Mouse (Mus musculus) CH12.LX (cell line): ENCODE measurements around the gene Nr4a3. TPM values are rescaled to one million over a fixed set of nuclear protein-coding genes. Genes with fewer than 3 reads are reported as not detected.

Experiments used
- DNase-seq: peaks from one replicate; pipeline ENCODE4 v3.0.0-alpha.2; 2013; ENCODE audit errors: extremely low read depth
- H3K27ac ChIP-seq: 2 replicates; pipeline ENCODE4 v1.5.1; 2012; ENCODE audit warnings: low read depth, mild to moderate bottlenecking, control low read depth, moderate library complexity; ENCODE audit not compliant: insufficient read depth
- H3K27me3 ChIP-seq: replicated peaks from 2 replicates; pipeline ENCODE3; 2012; ENCODE audit warnings: inconsistent platforms
- H3K36me3 ChIP-seq, 2 experiments: replicated peaks in 1 of 2; 2 replicates each; pipeline versions ENCODE3 to v1.6.1; 2012; ENCODE audit warnings: inconsistent platforms in 1 of 2, low read length in 1 of 2, mild to moderate bottlenecking in 1 of 2, mixed read lengths in 1 of 2, moderate library complexity in 1 of 2; ENCODE audit not compliant: control insufficient read depth in 1 of 2, insufficient read depth in 1 of 2
- H3K4me1 ChIP-seq, 2 experiments: 2 replicates each; pipeline ENCODE4 v1.6.1; 2012; ENCODE audit warnings: inconsistent platforms in 1 of 2, moderate library complexity in 1 of 2; ENCODE audit not compliant: insufficient read depth in 2 of 2, control insufficient read depth in 1 of 2
- H3K4me2 ChIP-seq: 2 replicates; pipeline ENCODE4 v1.6.1; 2012; ENCODE audit warnings: low read depth, mild to moderate bottlenecking, control low read depth; ENCODE audit not compliant: poor library complexity, insufficient read depth, severe bottlenecking
- H3K4me3 ChIP-seq, 3 experiments: fragments of 150-350 bp in 1 of 3; sonication (generic) in 1 of 3; replicated peaks in 1 of 3; 2 replicates each; pipeline versions ENCODE3 to v1.5.1; 2011 to 2012; ENCODE audit warnings: low read depth in 2 of 3, low read length in 2 of 3, mild to moderate bottlenecking in 2 of 3, moderate library complexity in 2 of 3, control low read depth in 1 of 3, improper control_type of control experiment in 1 of 3, inconsistent platforms in 1 of 3, mixed read lengths in 1 of 3; ENCODE audit not compliant: poor library complexity in 1 of 3
- H3K79me2 ChIP-seq: replicated peaks from 2 replicates; pipeline ENCODE4 v1.6.1; 2012; ENCODE audit warnings: mild to moderate bottlenecking, moderate library complexity; ENCODE audit not compliant: control insufficient read depth, poor library complexity, insufficient read depth, severe bottlenecking; ENCODE audit errors: extremely low read depth
- H3K9ac ChIP-seq: 2 replicates; pipeline ENCODE4 v1.6.1; 2012; ENCODE audit warnings: low read depth, mild to moderate bottlenecking, control low read depth, moderate library complexity; ENCODE audit not compliant: insufficient read depth
- H3K9me3 ChIP-seq: replicated peaks from 2 replicates; pipeline ENCODE3; 2012; ENCODE audit warnings: low read length, inconsistent platforms, mixed read lengths
- BHLHE40 ChIP-seq: IDR thresholded peaks from 2 replicates; pipeline ENCODE4 v1.6.1; 2011; ENCODE audit warnings: mild to moderate bottlenecking, low read depth, low read length, improper control_type of control experiment
- CHD2 ChIP-seq: IDR thresholded peaks from 2 replicates; pipeline ENCODE4 v1.6.1; 2011; ENCODE audit warnings: low read length, improper control_type of control experiment
- CTCF ChIP-seq, 2 experiments: IDR thresholded peaks in 1 of 2; conservative IDR thresholded peaks in 1 of 2; 2 replicates each; pipeline ENCODE4 v1.5.1; 2011 to 2012; ENCODE audit warnings: low read depth in 2 of 2, low read length in 2 of 2, improper control_type of control experiment in 1 of 2, inconsistent platforms in 1 of 2, mild to moderate bottlenecking in 1 of 2, moderate library complexity in 1 of 2
- E2F4 ChIP-seq: IDR thresholded peaks from 2 replicates; pipeline ENCODE4 v1.6.1; 2011; ENCODE audit warnings: low read depth, low read length, improper control_type of control experiment; ENCODE audit not compliant: insufficient replicate concordance
- ELF1 ChIP-seq: IDR thresholded peaks from 2 replicates; pipeline ENCODE4 v1.6.1; 2014; ENCODE audit warnings: low read depth, mild to moderate bottlenecking, inconsistent platforms, low read length, improper control_type of control experiment
- EP300 ChIP-seq: IDR thresholded peaks from 2 replicates; pipeline ENCODE4 v1.6.1; 2011; ENCODE audit warnings: low read length, improper control_type of control experiment
- ETS1 ChIP-seq: conservative IDR thresholded peaks from 2 replicates; pipeline ENCODE4 v1.6.1; 2012; ENCODE audit warnings: low read depth, mild to moderate bottlenecking, inconsistent platforms, low read length, improper control_type of control experiment, moderate library complexity
- GABPA ChIP-seq: IDR thresholded peaks from 2 replicates; pipeline ENCODE4 v1.6.1; 2012; ENCODE audit warnings: low read depth, low read length, improper control_type of control experiment, inconsistent platforms; ENCODE audit not compliant: insufficient replicate concordance
- HCFC1 ChIP-seq: IDR thresholded peaks from 2 replicates; pipeline ENCODE4 v1.6.1; 2012; ENCODE audit warnings: low read depth, mild to moderate bottlenecking, inconsistent platforms, low read length, improper control_type of control experiment
- IRF4 ChIP-seq: IDR thresholded peaks from 2 replicates; pipeline ENCODE4 v1.6.1; 2014; ENCODE audit warnings: low read depth, mild to moderate bottlenecking, inconsistent platforms, low read length, improper control_type of control experiment
- KAT2A ChIP-seq: IDR thresholded peaks from 2 replicates; pipeline ENCODE4 v1.6.1; 2012; ENCODE audit warnings: low read length, improper control_type of control experiment, inconsistent platforms; ENCODE audit not compliant: insufficient replicate concordance
- MAZ ChIP-seq: IDR thresholded peaks from 2 replicates; pipeline ENCODE4 v1.6.1; 2012; ENCODE audit warnings: low read depth, mild to moderate bottlenecking, inconsistent platforms, low read length, improper control_type of control experiment, moderate library complexity
- MXI1 ChIP-seq: IDR thresholded peaks from 2 replicates; pipeline ENCODE4 v1.6.1; 2011; ENCODE audit warnings: mild to moderate bottlenecking, low read depth, low read length, improper control_type of control experiment
- NELFE ChIP-seq: IDR thresholded peaks from 2 replicates; pipeline ENCODE4 v1.6.1; 2011; ENCODE audit warnings: low read depth, low read length, improper control_type of control experiment
- PAX5 ChIP-seq: IDR thresholded peaks from 2 replicates; pipeline ENCODE4 v1.6.1; 2012; ENCODE audit warnings: low read length, inconsistent platforms, mixed read lengths
- POLR2AphosphoS2 ChIP-seq: IDR thresholded peaks from 2 replicates; pipeline ENCODE4 v1.6.1; 2011; ENCODE audit warnings: low read depth, low read length, improper control_type of control experiment
- RAD21 ChIP-seq: IDR thresholded peaks from 2 replicates; pipeline ENCODE4 v1.6.1; 2011; ENCODE audit warnings: low read depth, mild to moderate bottlenecking, low read length, improper control_type of control experiment, moderate library complexity
- RCOR1 ChIP-seq: conservative IDR thresholded peaks from 2 replicates; pipeline ENCODE4 v1.6.1; 2012; ENCODE audit warnings: low read depth, mild to moderate bottlenecking, inconsistent platforms, low read length, improper control_type of control experiment
- SIN3A ChIP-seq: IDR thresholded peaks from 2 replicates; pipeline ENCODE4 v1.6.1; 2012; ENCODE audit warnings: low read length, improper control_type of control experiment, inconsistent platforms
- SMC3 ChIP-seq: IDR thresholded peaks from 2 replicates; pipeline ENCODE4 v1.6.1; 2011; ENCODE audit warnings: low read depth, low read length, improper control_type of control experiment
- TBP ChIP-seq: conservative IDR thresholded peaks from 2 replicates; pipeline ENCODE4 v1.6.1; 2011; ENCODE audit warnings: low read depth, low read length, improper control_type of control experiment
- UBTF ChIP-seq: IDR thresholded peaks from 2 replicates; pipeline ENCODE4 v1.6.1; 2012; ENCODE audit warnings: low read depth, mild to moderate bottlenecking, inconsistent platforms, low read length, improper control_type of control experiment, moderate library complexity
- USF1 ChIP-seq: IDR thresholded peaks from 2 replicates; pipeline ENCODE4 v1.6.1; 2014; ENCODE audit warnings: low read depth, mild to moderate bottlenecking, inconsistent platforms, low read length, improper control_type of control experiment
- USF2 ChIP-seq: conservative IDR thresholded peaks from 2 replicates; pipeline ENCODE4 v1.6.1; 2011; ENCODE audit warnings: low read depth, low read length, improper control_type of control experiment
- ZC3H11A ChIP-seq: IDR thresholded peaks from 2 replicates; pipeline ENCODE4 v1.6.1; 2012; ENCODE audit warnings: low read depth, mild to moderate bottlenecking, inconsistent platforms, low read length, improper control_type of control experiment
- ZKSCAN1 ChIP-seq: IDR thresholded peaks from 2 replicates; pipeline ENCODE4 v1.6.1; 2012; ENCODE audit warnings: low read depth, inconsistent platforms, low read length, improper control_type of control experiment, borderline replicate concordance
- ZMIZ1 ChIP-seq: IDR thresholded peaks from 2 replicates; pipeline ENCODE4 v1.6.1; 2012; ENCODE audit warnings: low read depth, mild to moderate bottlenecking, inconsistent platforms, low read length, improper control_type of control experiment
- ZNF384 ChIP-seq: IDR thresholded peaks from 2 replicates; pipeline ENCODE4 v1.6.1; 2012; ENCODE audit warnings: low read depth, low read length, improper control_type of control experiment, inconsistent platforms
- dilution Hi-C: fragments of 300-500 bp; cut with MboI; formaldehyde crosslinking; loops from 2 replicates; pipeline ENCODE4 v1.14.3; 2020; ENCODE audit warnings: low sequenced_read_pairs; ENCODE audit not compliant: extremely low pct_unique_long_range_greater_than_20kb, extremely low pct_ligation_motif_present
- in situ Hi-C: fragments of 300-500 bp; cut with MboI; formaldehyde crosslinking; loops from 3 replicates; pipeline ENCODE4 v1.14.3; 2019; ENCODE audit warnings: low sequenced_read_pairs, low pct_ligation_motif_present, low pct_unique_long_range_greater_than_20kb, mixed read lengths
- polyA plus RNA-seq: library from polyadenylated mRNA; unstranded; fragments of >175 nt; gene quantifications from 2 replicates; pipeline ENCODE4 v1.2.1, GENCODE M21; 2012; ENCODE audit warnings: low read depth; ENCODE audit not compliant: insufficient read length
- total RNA-seq, 2 experiments: library from RNA; depleted of rRNA; stranded (reverse); fragments of 300-350 nt in 1 of 2; fragments of >200 nt in 1 of 2; gene quantifications; 2 replicates each; pipeline ENCODE4 v1.2.3; 2012 to 2014

The Nr4a3 gene
- total and polyA plus RNA-seq, 3 experiments: 0.04 to 0.32 (median 0.21) TPM

GRCm38 (mm10) chr4:48045721-48046460 lies 938 bp downstream of the Nr4a3 start:
- peak; percentile 55 for DNase-seq
- H3K79me2 ChIP-seq: no peaks in the 10 kb centered on the region
- no peak for TF ChIP-seq ZC3H11A
- TF ChIP-seq EP300: no peak
- no peak for TF ChIP-seq HCFC1
- 0 out of 2 replicates have a peak, but pooled peaks have one; percentile 19 for TF ChIP-seq UBTF
- TF ChIP-seq, all 38 proteins: peak for 1
- H3K4me1 ChIP-seq: peaks cover 0 to 24% of the 10 kb centered on the region in 2 experiments; a peak in 2 of 4 replicates
- dilution Hi-C loops (no loop called here), in situ Hi-C loops (no loop called here)
- peaks cover 60% of the 10 kb centered on the region for H3K27me3 ChIP-seq
- H3K4me3 ChIP-seq: peak overlapping the region in 2 of 3 experiments; percentile 56 to 73
- H3K9me3 ChIP-seq: no peaks in the 10 kb centered on the region
- H3K27ac ChIP-seq: no peak overlapping the region
- H3K9ac ChIP-seq: no peak overlapping the region
- H3K4me2 ChIP-seq: peak overlapping the region; percentile 86
- H3K36me3 ChIP-seq: no peaks in the 10 kb centered on the region

- H3K9ac ChIP-seq: no peak overlapping the region
These were observed 1.5 kb downstream of the Nr4a3 start for GRCm38 (mm10) chr4:48046461-48046901.

GRCm38 (mm10) chr4:48047136-48047765 lies 2.3 kb downstream of the Nr4a3 start:
- DNase-seq: no peak
- TF ChIP-seq CTCF (conservative IDR thresholded peaks at IDR 0.05 in 1 of 2, IDR thresholded peaks at IDR 0.05 in 1 of 2; ENCODE audit: low read depth in 2 of 2, low read length in 2 of 2): no peak
- no peak for TF ChIP-seq TBP
- TF ChIP-seq ZC3H11A: no peak
- no peak for TF ChIP-seq ZNF384
- no peak for TF ChIP-seq IRF4
- no peak for TF ChIP-seq USF2
- no peak for TF ChIP-seq HCFC1
- no peak for TF ChIP-seq RAD21
- TF ChIP-seq ZMIZ1: no peak
- TF ChIP-seq USF1: no peak
- no peak for TF ChIP-seq SIN3A
- TF ChIP-seq MAZ: no peak
- no peak for TF ChIP-seq E2F4
- no peak for TF ChIP-seq MXI1
- no peak for TF ChIP-seq KAT2A
- no peak for TF ChIP-seq ZKSCAN1
- H3K4me1 ChIP-seq: peaks cover 0 to 21% of the 10 kb centered on the region in 2 experiments; a peak in 2 of 4 replicates
- no peaks in the 10 kb centered on the region for H3K36me3 ChIP-seq
- no peak overlapping the region for H3K27ac ChIP-seq
- peak overlapping the region in 2 of 3 experiments; percentile 25 to 35 for H3K4me3 ChIP-seq
- dilution Hi-C loops (no loop called here), in situ Hi-C loops (no loop called here)
- H3K4me2 ChIP-seq: peak overlapping the region; percentile 86
- no peaks in the 10 kb centered on the region for H3K79me2 ChIP-seq
- no peaks in the 10 kb centered on the region for H3K9me3 ChIP-seq
- peaks cover 59% of the 10 kb centered on the region for H3K27me3 ChIP-seq
- no peak overlapping the region for H3K9ac ChIP-seq

More at GRCm38 (mm10) chr4:48046461-48046901, 1.5 kb downstream of the Nr4a3 start:
- Histone ChIP-seq H3K27ac (no peak overlapping the region), H3K79me2 (no peaks in the 10 kb centered on the region), H3K4me3 (peak overlapping the region in 2 of 3 experiments; percentile 27 to 73), H3K36me3 (no peaks in the 10 kb centered on the region), H3K4me1 (peaks cover 0 to 24% of the 10 kb centered on the region in 2 experiments; a peak in 2 of 4 replicates), H3K9me3 (no peaks in the 10 kb centered on the region), H3K27me3 (peaks cover 63% of the 10 kb centered on the region), H3K4me2 (peak overlapping the region; percentile 86)
- dilution Hi-C loops: no loop called here
- no peak for TF ChIP-seq RCOR1
- TF ChIP-seq ETS1: no peak
- no peak for TF ChIP-seq ELF1
- TF ChIP-seq RAD21: no peak
- no peak for TF ChIP-seq CHD2
- TF ChIP-seq BHLHE40: no peak
- no peak for TF ChIP-seq NELFE
- TF ChIP-seq SMC3: no peak
- TF ChIP-seq USF1: no peak
- no peak; the same call in 1 of the 2 replicates for TF ChIP-seq SIN3A
- TF ChIP-seq PAX5: no peak
- TF ChIP-seq POLR2AphosphoS2: no peak
- no peak for TF ChIP-seq GABPA
- in situ Hi-C loops: no loop called here
- no peak for DNase-seq
